8 mouse cellular contexts compared by ENCODE assay signal in the genomic region with DNA sequence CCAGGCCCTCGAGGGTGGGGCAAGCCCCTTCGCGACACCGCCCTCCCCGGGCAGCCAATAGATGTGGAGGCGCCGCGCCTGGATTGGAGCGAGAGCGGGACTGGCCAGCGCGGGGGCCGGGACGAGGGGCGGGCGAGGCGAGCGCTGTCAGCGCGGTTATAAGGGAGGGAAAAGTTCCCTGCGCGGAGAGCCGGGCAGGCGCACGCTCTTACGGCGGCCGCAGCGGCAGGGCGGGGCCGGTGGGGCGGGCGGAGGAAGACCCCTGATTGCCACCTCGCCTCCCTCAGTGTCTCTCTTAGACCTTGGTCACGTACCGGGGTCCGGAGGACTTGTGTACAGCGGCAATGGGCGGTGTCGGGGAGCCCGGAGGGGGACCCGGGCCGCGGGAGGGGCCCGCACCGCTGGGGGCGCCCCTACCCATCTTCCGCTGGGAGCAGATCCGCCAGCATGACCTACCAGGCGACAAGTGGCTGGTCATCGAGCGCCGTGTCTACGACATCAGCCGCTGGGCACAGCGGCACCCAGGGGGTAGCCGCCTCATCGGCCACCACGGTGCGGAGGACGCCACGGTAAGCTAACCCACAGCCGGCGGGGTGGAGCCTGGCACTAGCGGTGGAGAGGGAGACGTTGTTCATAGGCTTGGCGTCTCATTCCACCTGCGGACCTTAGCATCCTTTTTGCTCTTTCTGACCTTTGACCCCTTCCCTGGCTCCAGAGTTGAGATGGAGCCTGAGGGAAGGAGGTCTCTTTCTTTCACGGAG. TPM values are rescaled to one million over a fixed set of nuclear protein-coding genes. Genes with fewer than 3 reads are reported as not detected.
A peak's percentile ranks its signal among the peaks of the same experiment; 100 is the strongest.
DNase-seq lines count a peak whose midpoint lies in the region; ATAC-seq and TF ChIP-seq lines count a peak whose summit lies in the region.

Fads3 (plus strand) TSS at position 182 of the 761 bp plus-strand sequence.

- H3K4me3 ChIP-seq in ES-E14 (ENCODE audit: insufficient read depth in 1 of 2, low read depth in 1 of 2, low read length in 2 of 2, poor library complexity in 1 of 2, severe bottlenecking in 1 of 2) = peak within 1 kb of the TSS; percentile 56 to 68
- peak within 1 kb of the TSS; percentile 64 for H3K4me3 ChIP-seq in forebrain, postnatal 0 days (ENCODE audit: low read depth, low read length)
- peak within 1 kb of the TSS; percentile 71 for H3K4me3 ChIP-seq in lung, embryonic 14.5 days (ENCODE audit: low read depth, low read length)

- intact Hi-C loops in heart, postnatal 25 days (cut with DNase I) = no loop called here

- TF ChIP-seq CTCF in forebrain, postnatal 0 days (IDR thresholded peaks at IDR 0.05; ENCODE audit: low read depth) = peak; percentile 19; the same call in 1 of the 2 replicates
- peak; percentile 13; the same call in 1 of the 2 replicates for TF ChIP-seq CTCF in lung, embryonic 14.5 days (IDR thresholded peaks at IDR 0.05; ENCODE audit: low read depth)

- no peaks in the 10 kb centered on the region; a peak in 1 of 4 replicates for H3K4me1 ChIP-seq in ES-E14 (ENCODE audit: control insufficient read depth in 2 of 2, insufficient read depth in 2 of 2, low read length in 2 of 2, poor library complexity in 1 of 2)
- H3K4me1 ChIP-seq in forebrain, postnatal 0 days (ENCODE audit: insufficient read depth) = peaks cover 19% of the 10 kb centered on the region; the same call in 1 of the 2 replicates
- H3K4me1 ChIP-seq in lung, embryonic 14.5 days (ENCODE audit: insufficient read depth) = peaks cover 46% of the 10 kb centered on the region

- H3K27ac ChIP-seq in ES-E14 (ENCODE audit: insufficient read depth, low read depth, low read length, poor library complexity, severe bottlenecking) = no peak within 1 kb of the TSS
- H3K27ac ChIP-seq in forebrain, postnatal 0 days (ENCODE audit: low read depth, low read length) = peak within 1 kb of the TSS; percentile 51; the same call in 1 of the 2 replicates
- H3K27ac ChIP-seq in lung, embryonic 14.5 days (ENCODE audit: low read depth) = peak within 1 kb of the TSS; percentile 71

- in situ Hi-C loops in ES-E14 (cut with MboI; ENCODE audit: low sequenced_read_pairs in 2 of 2, unreplicated experiment in 2 of 2) = no loop called here

- peak within 1 kb of the TSS; percentile 33; the same call in 1 of the 2 replicates for H3K9ac ChIP-seq in ES-E14 (ENCODE audit: insufficient read depth, low read depth, low read length, poor library complexity, severe bottlenecking)
- H3K9ac ChIP-seq in forebrain, postnatal 0 days = peak within 1 kb of the TSS; percentile 70
- peak within 1 kb of the TSS; percentile 70 for H3K9ac ChIP-seq in lung, embryonic 14.5 days

- 2% methylated on average over 62 of the region's 69 CpGs for WGBS in forebrain, postnatal 0 days
- under 1% methylated on average over 65 of the region's 69 CpGs for WGBS in lung, embryonic 14.5 days

- no peaks in the 10 kb centered on the region for H3K36me3 ChIP-seq in ES-E14 (ENCODE audit: control insufficient read depth, insufficient read depth, low read length, poor library complexity, severe bottlenecking)
- H3K36me3 ChIP-seq in forebrain, postnatal 0 days (ENCODE audit: insufficient read depth) = no peaks in the 10 kb centered on the region
- H3K36me3 ChIP-seq in lung, embryonic 14.5 days (ENCODE audit: insufficient read depth) = peaks cover 9% of the 10 kb centered on the region

- H3K4me2 ChIP-seq in forebrain, postnatal 0 days (ENCODE audit: low read depth) = peak within 1 kb of the TSS; percentile 69
- peak within 1 kb of the TSS; percentile 91 for H3K4me2 ChIP-seq in lung, embryonic 14.5 days

- no peak for DNase-seq in ES-E14 (ENCODE audit: low read depth, low spot score)
- peak; percentile 86 to 89 for DNase-seq in cerebellum, adult 18-20 months
- DNase-seq in forebrain, postnatal 0 days = peak; percentile 66
- peak; percentile 83 for DNase-seq in heart, postnatal 25 days (ENCODE audit: low spot score)
- DNase-seq in layer of hippocampus, adult 18-20 months (ENCODE audit: low spot score in 2 of 2) = peak in 1 of 2 experiments; percentile 68
- DNase-seq in lung, embryonic 14.5 days = peak; percentile 93
- DNase-seq in testis, postnatal 14 days (ENCODE audit: low spot score) = peak; percentile 69

- ATAC-seq in forebrain, postnatal 0 days = peak; percentile 87
- ATAC-seq in lung, embryonic 14.5 days (ENCODE audit: insufficient read depth) = peak; percentile 90
- peak; percentile 13; the same call in 1 of the 2 replicates for ATAC-seq in neutrophil, adult 5-6 weeks (ENCODE audit: extremely low read depth, insufficient number of reproducible peaks, low FRiP score, poor library complexity, severe bottlenecking)

- H3K9me3 ChIP-seq in ES-E14 (ENCODE audit: control insufficient read depth, insufficient read depth, low read depth, low read length) = no peaks in the 10 kb centered on the region
- H3K9me3 ChIP-seq in forebrain, postnatal 0 days (ENCODE audit: low read length) = no peaks in the 10 kb centered on the region
- no peaks in the 10 kb centered on the region for H3K9me3 ChIP-seq in lung, embryonic 14.5 days (ENCODE audit: low read depth, low read length)

- H3K27me3 ChIP-seq in forebrain, postnatal 0 days (ENCODE audit: insufficient read depth, low read length) = no peaks in the 10 kb centered on the region
- H3K27me3 ChIP-seq in lung, embryonic 14.5 days (ENCODE audit: insufficient read depth, low read length) = no peaks in the 10 kb centered on the region

TF ChIP-seq in ES-E14, 5 proteins besides CTCF, POLR2A, EP300 and RAD21:
- TF ChIP-seq ZC3H11A (IDR thresholded peaks at IDR 0.05; ENCODE audit: borderline replicate concordance, low read depth, low read length) (no peak), HCFC1 (IDR thresholded peaks at IDR 0.05; ENCODE audit: borderline replicate concordance, insufficient read depth, low read length) (no peak), ZNF384 (IDR thresholded peaks at IDR 0.05; ENCODE audit: low read depth, low read length) (no peak), CHD2 (IDR thresholded peaks at IDR 0.05; ENCODE audit: low read depth, low read length) (no peak), MAFK (IDR thresholded peaks at IDR 0.05; ENCODE audit: insufficient read depth, low read depth, low read length) (no peak)

RNA-seq across cellular contexts. Expression of gene Fads3, which starts in this region (rescaled TPM):
- total RNA-seq in ES-E14 (2012; rRNA removed) = 4.0 and 7.2 TPM in 2 replicates
- total RNA-seq in forebrain, postnatal 0 days (2014; rRNA removed) = 45.5 and 45.6 TPM in 2 replicates
- 25.0 and 29.4 TPM in 2 replicates for polyA plus RNA-seq in forebrain, postnatal 0 days (2015; fragmentation: Nextera tagmentation; extraction: Ambion mirVana)
- total RNA-seq in heart, postnatal 25 days (2021) = 10 to 100 TPM; 35.9 to 36.0 TPM
- 10 to 100 TPM; 22.9 to 25.2 TPM for total RNA-seq in layer of hippocampus, adult 18-20 months (2021)
- polyA plus RNA-seq in lung, embryonic 14.5 days (2014; fragmentation: Nextera tagmentation; extraction: Ambion mirVana) = 31.1 and 38.8 TPM in 2 replicates
- total RNA-seq in neutrophil, adult 5-6 weeks (2017) = not detected in 2 replicates

Comparison
In these comparisons a context has a peak if more than half of its experiments do, and no peak if none do; other contexts are left out.
1. Peak in ATAC-seq in neutrophil, adult 5-6 weeks; RNA of the gene not detected or under 1 TPM.
2. ATAC-seq: peak in every context shown above with its lines; median percentile 90 in lung, embryonic 14.5 days; 87 in forebrain, postnatal 0 days; 13 in neutrophil, adult 5-6 weeks.